Mouse (Mus musculus) left cerebral cortex, postnatal 4 days (tissue): Measurements from ENCODE around the gene Cutc. TPM values are rescaled to one million over a fixed set of nuclear protein-coding genes. Genes with fewer than 3 reads are reported as not detected.

Experiments
- DNase-seq: peaks from one replicate; pipeline ENCODE4 v3.0.0-alpha.2; 2022
- intact Hi-C: fragments of 180-260 bp; cut with DNase I; formaldehyde crosslinking; loops from one replicate; pipeline ENCODE4 v1.15.1; 2025
- total RNA-seq, 2 experiments: library from RNA; stranded (reverse); gene quantifications; 2 replicates each; pipeline ENCODE4 v1.2.3; 2021

Cutc gene
- total RNA-seq, 2 experiments from 2014 or later: 2.2 to 4.3 TPM

- intact Hi-C loops: no loop called here
- no peak for DNase-seq
Measured at GRCm38 (mm10) chr19:43789817-43790216, 37.0 kb downstream of the Cutc start.

GRCm38 (mm10) chr19:43792537-43792936 is 39.7 kb downstream of the Cutc start:
- intact Hi-C loops: no loop called here

GRCm38 (mm10) chr19:43793951-43794350 is 41.2 kb downstream of the Cutc start:
- intact Hi-C loops: no loop called here
- no peak for DNase-seq

More at GRCm38 (mm10) chr19:43792537-43792936, 39.7 kb downstream of the Cutc start:
- no peak for DNase-seq

- intact Hi-C loops: no loop called here
- DNase-seq: no peak
Measured at GRCm38 (mm10) chr19:43795511-43795910, 42.7 kb downstream of the Cutc start.

- no peak for DNase-seq
- intact Hi-C loops: no loop called here
Measured at GRCm38 (mm10) chr19:43797216-43797615, 44.4 kb downstream of the Cutc start.

GRCm38 (mm10) chr19:43801427-43802051 is 48.7 kb downstream of the Cutc start:
- no peak for DNase-seq
- intact Hi-C loops: no loop called here

- DNase-seq: no peak
- intact Hi-C loops: no loop called here
Measured at GRCm38 (mm10) chr19:43803866-43804265, 51.1 kb downstream of the Cutc start.

GRCm38 (mm10) chr19:43809331-43809730 is 56.5 kb downstream of the Cutc start:
- intact Hi-C loops: no loop called here
- no peak for DNase-seq

GRCm38 (mm10) chr19:43811419-43811818 is 58.6 kb downstream of the Cutc start:
- DNase-seq: no peak
- intact Hi-C loops: no loop called here

- intact Hi-C loops: no loop called here
- no peak for DNase-seq
Measured at GRCm38 (mm10) chr19:43813315-43813714, 60.5 kb downstream of the Cutc start.

- intact Hi-C loops: no loop called here
- DNase-seq: no peak
Measured at GRCm38 (mm10) chr19:43815661-43816414, 63.0 kb downstream of the Cutc start.

Other genes starting within 250 kb of the Cutc start
- 10 to 100 TPM; 75.4 to 89.8 TPM for gene Got1, start 228.4 kb upstream of the Cutc start, total RNA-seq
- not detected for gene Nkx2-3, start 140.7 kb upstream of the Cutc start, total RNA-seq
- gene Slc25a28, start 78.1 kb upstream of the Cutc start, total RNA-seq: 10 to 100 TPM; 48.8 to 50.7 TPM
- gene Entpd7, start 63.3 kb upstream of the Cutc start, total RNA-seq: 10 to 100 TPM; 26.2 to 26.3 TPM
- 10 to 100 TPM; 17.6 to 18.3 TPM for gene Cox15, start within 50 bp of the Cutc start, total RNA-seq
- gene Abcc2, start 29.2 kb downstream of the Cutc start, total RNA-seq: under 1 TPM; 0.26 to 0.28 TPM
- gene Dnmbp, start 187.2 kb downstream of the Cutc start, total RNA-seq: 10 to 100 TPM; 11.3 to 11.4 TPM
- under 1 TPM in 1 of 2 experiments, not detected in 1; 0.18 TPM for gene Cpn1, start 233.6 kb downstream of the Cutc start, total RNA-seq